Mouse (Mus musculus): Measurements from ENCODE around the gene Cabp2. TPM values are rescaled to one million over a fixed set of nuclear protein-coding genes. Genes with fewer than 3 reads are reported as not detected.
"Not testable (repeated sequence)": the region's sequence is repeated elsewhere in the genome, so short reads cannot be mapped to it uniquely, and the experiment has no call there.

Gene Cabp2
- polyA plus RNA-seq, 1 experiment from 2014 or later, result not detected

- Histone ChIP-seq H3K36me3 (peaks cover 46% of the 10 kb centered on the region), H3K4me3 (no peak overlapping the region), H3K27me3 (no peaks in the 10 kb centered on the region), H3K9me3 (replicated peaks) (no peaks in the 10 kb centered on the region), H3K27ac (no peak overlapping the region), H3K4me1 (replicated peaks) (peaks cover 24% of the 10 kb centered on the region), H3K9ac (no peak overlapping the region), H3K4me2 (no peak overlapping the region)
- WGBS, result 98% methylated on average over 7 of the region's 7 CpGs
- ATAC-seq (replicated peaks; ENCODE audit: insufficient number of reproducible peaks, insufficient read depth, low FRiP score, low read depth), result no peak
These were observed 35.6 kb downstream of the Cabp2 start for GRCm38 (mm10) chr19:4117006-4117405.

- H3K27me3 ChIP-seq, result no peaks in the 10 kb centered on the region
- H3K4me1 ChIP-seq (replicated peaks), result peaks cover 20% of the 10 kb centered on the region
- H3K27ac ChIP-seq, result no peak overlapping the region
- no peak overlapping the region for H3K4me3 ChIP-seq
- H3K36me3 ChIP-seq, result peaks cover 39% of the 10 kb centered on the region; the same call in 1 of the 2 replicates
- ATAC-seq (replicated peaks; ENCODE audit: insufficient number of reproducible peaks, insufficient read depth, low FRiP score, low read depth), result no peak
- 92% methylated on average over 2 of the region's 2 CpGs for WGBS
- H3K4me2 ChIP-seq, result no peak overlapping the region
- no peaks in the 10 kb centered on the region for H3K9me3 ChIP-seq (replicated peaks)
- no peak overlapping the region for H3K9ac ChIP-seq
These were observed 37.0 kb downstream of the Cabp2 start for GRCm38 (mm10) chr19:4118350-4118749.

- 77% methylated on average over 6 of the region's 6 CpGs for WGBS
- H3K4me2 ChIP-seq, result peak overlapping the region; percentile 65; the same call in 1 of the 2 replicates
- peak overlapping the region; percentile 57; the same call in 1 of the 2 replicates for H3K4me3 ChIP-seq
- H3K4me1 ChIP-seq (replicated peaks), result peaks cover 13% of the 10 kb centered on the region
- no peaks in the 10 kb centered on the region for H3K27me3 ChIP-seq
- H3K9me3 ChIP-seq (replicated peaks), result no peaks in the 10 kb centered on the region
- no peak overlapping the region for H3K27ac ChIP-seq
- H3K36me3 ChIP-seq, result peaks cover 25% of the 10 kb centered on the region; the same call in 1 of the 2 replicates
- no peak for ATAC-seq (replicated peaks; ENCODE audit: insufficient number of reproducible peaks, insufficient read depth, low FRiP score, low read depth)
- H3K9ac ChIP-seq, result no peak overlapping the region
These were observed 38.5 kb downstream of the Cabp2 start for GRCm38 (mm10) chr19:4119716-4120487.

- Histone ChIP-seq H3K4me3 (peak overlapping the region; percentile 57), H3K4me1 (replicated peaks) (peaks cover 13% of the 10 kb centered on the region), H3K9me3 (replicated peaks) (no peaks in the 10 kb centered on the region), H3K27me3 (no peaks in the 10 kb centered on the region), H3K27ac (no peak overlapping the region; the same call in 1 of the 2 replicates), H3K36me3 (peaks cover 19% of the 10 kb centered on the region; the same call in 1 of the 2 replicates), H3K4me2 (peak overlapping the region; percentile 65), H3K9ac (no peak overlapping the region)
- ATAC-seq (replicated peaks; ENCODE audit: insufficient number of reproducible peaks, insufficient read depth, low FRiP score, low read depth), result no peak
- 90% methylated on average over 2 of the region's 2 CpGs for WGBS
These were observed 39.1 kb downstream of the Cabp2 start for GRCm38 (mm10) chr19:4120496-4120895.

- no peaks in the 10 kb centered on the region for H3K9me3 ChIP-seq (replicated peaks)
- peaks cover 13% of the 10 kb centered on the region for H3K4me1 ChIP-seq (replicated peaks)
- H3K9ac ChIP-seq, result peak overlapping the region; percentile 55
- H3K4me2 ChIP-seq, result peak overlapping the region; percentile 65
- H3K36me3 ChIP-seq, result peaks cover 14% of the 10 kb centered on the region; the same call in 1 of the 2 replicates
- no peaks in the 10 kb centered on the region for H3K27me3 ChIP-seq
- 2% methylated on average over 38 of the region's 38 CpGs for whole genome bisulfite sequencing
- peak overlapping the region; percentile 57 for H3K4me3 ChIP-seq
- ATAC-seq (replicated peaks; ENCODE audit: insufficient number of reproducible peaks, insufficient read depth, low FRiP score, low read depth), result peak; percentile 70
- peak overlapping the region; percentile 81 for H3K27ac ChIP-seq
These were observed 39.9 kb downstream of the Cabp2 start for GRCm38 (mm10) chr19:4121097-4121805.

GRCm38 (mm10) chr19:4121896-4122295 lies 40.5 kb downstream of the Cabp2 start:
- H3K9me3 ChIP-seq (replicated peaks); H3K27me3 ChIP-seq; H3K27ac ChIP-seq; ATAC-seq (replicated peaks; ENCODE audit: insufficient number of reproducible peaks, insufficient read depth, low FRiP score, low read depth); H3K9ac ChIP-seq: not testable (repeated sequence)
- H3K4me3 ChIP-seq, result peak overlapping the region; percentile 57; the same call in 1 of the 2 replicates
- peaks cover 12% of the 10 kb centered on the region; the same call in 1 of the 2 replicates for H3K36me3 ChIP-seq
- WGBS, result 57% methylated on average over 6 of the region's 6 CpGs
- peak overlapping the region; percentile 65 for H3K4me2 ChIP-seq
- H3K4me1 ChIP-seq (replicated peaks), result peaks cover 19% of the 10 kb centered on the region

GRCm38 (mm10) chr19:4122411-4123370 lies 41.3 kb downstream of the Cabp2 start:
- H3K27ac ChIP-seq, result no peak overlapping the region
- no peak for ATAC-seq (replicated peaks; ENCODE audit: insufficient number of reproducible peaks, insufficient read depth, low FRiP score, low read depth)
- H3K9me3 ChIP-seq (replicated peaks), result no peaks in the 10 kb centered on the region
- H3K4me3 ChIP-seq, result no peak overlapping the region
- no peaks in the 10 kb centered on the region for H3K27me3 ChIP-seq
- H3K4me1 ChIP-seq (replicated peaks), result peaks cover 27% of the 10 kb centered on the region
- WGBS, result 80% methylated on average over 7 of the region's 7 CpGs
- H3K4me2 ChIP-seq, result no peak overlapping the region
- H3K9ac ChIP-seq, result no peak overlapping the region
- H3K36me3 ChIP-seq, result peaks cover 6% of the 10 kb centered on the region; the same call in 1 of the 2 replicates

GRCm38 (mm10) chr19:4124432-4124831 lies 43.1 kb downstream of the Cabp2 start:
- H3K4me1 ChIP-seq (replicated peaks), result peaks cover 27% of the 10 kb centered on the region
- no peaks in the 10 kb centered on the region for H3K27me3 ChIP-seq
- no peak overlapping the region for H3K27ac ChIP-seq
- H3K4me3 ChIP-seq, result no peak overlapping the region
- WGBS, result 85% methylated on average over 4 of the region's 4 CpGs
- no peaks in the 10 kb centered on the region for H3K9me3 ChIP-seq (replicated peaks)
- H3K9ac ChIP-seq, result no peak overlapping the region
- ATAC-seq (replicated peaks; ENCODE audit: insufficient number of reproducible peaks, insufficient read depth, low FRiP score, low read depth), result no peak
- H3K36me3 ChIP-seq, result peaks cover 17% of the 10 kb centered on the region
- H3K4me2 ChIP-seq, result no peak overlapping the region

- 17% methylated on average over 3 of the region's 4 CpGs for WGBS
- Histone ChIP-seq H3K4me1 (replicated peaks) (peaks cover 29% of the 10 kb centered on the region), H3K27ac (peak overlapping the region; percentile 44; the same call in 1 of the 2 replicates), H3K4me3 (peak overlapping the region; percentile 82), H3K4me2 (peak overlapping the region; percentile 58), H3K9ac (peak overlapping the region; percentile 1; the same call in 1 of the 2 replicates), H3K36me3 (peaks cover 23% of the 10 kb centered on the region)
- not testable (repeated sequence) for H3K27me3 ChIP-seq; H3K9me3 ChIP-seq (replicated peaks)
- peak; percentile 3 for ATAC-seq (replicated peaks; ENCODE audit: insufficient number of reproducible peaks, insufficient read depth, low FRiP score, low read depth)
These were observed 43.9 kb downstream of the Cabp2 start for GRCm38 (mm10) chr19:4125268-4125667.

GRCm38 (mm10) chr19:4125741-4126696 lies 44.6 kb downstream of the Cabp2 start, which contains the start of gene Aip:
Aip (minus strand) TSS chr19:4125858.
- peaks cover 21% of the 10 kb centered on the region for H3K4me1 ChIP-seq (replicated peaks)
- H3K4me2 ChIP-seq, result peak within 1 kb of the TSS; percentile 70
- peaks cover 23% of the 10 kb centered on the region for H3K36me3 ChIP-seq
- peak within 1 kb of the TSS; percentile 82 for H3K4me3 ChIP-seq
- under 1% methylated on average over 64 of the region's 64 CpGs for WGBS
- peak within 1 kb of the TSS; percentile 72 for H3K27ac ChIP-seq
- no peaks in the 10 kb centered on the region for H3K9me3 ChIP-seq (replicated peaks)
- peak; percentile 96 for ATAC-seq (replicated peaks; ENCODE audit: insufficient number of reproducible peaks, insufficient read depth, low FRiP score, low read depth)
- no peaks in the 10 kb centered on the region for H3K27me3 ChIP-seq
- H3K9ac ChIP-seq, result peak within 1 kb of the TSS; percentile 83
